Mouse (Mus musculus): Measurements from ENCODE around the gene Zfp553.

Zfp553 gene

DNA sequence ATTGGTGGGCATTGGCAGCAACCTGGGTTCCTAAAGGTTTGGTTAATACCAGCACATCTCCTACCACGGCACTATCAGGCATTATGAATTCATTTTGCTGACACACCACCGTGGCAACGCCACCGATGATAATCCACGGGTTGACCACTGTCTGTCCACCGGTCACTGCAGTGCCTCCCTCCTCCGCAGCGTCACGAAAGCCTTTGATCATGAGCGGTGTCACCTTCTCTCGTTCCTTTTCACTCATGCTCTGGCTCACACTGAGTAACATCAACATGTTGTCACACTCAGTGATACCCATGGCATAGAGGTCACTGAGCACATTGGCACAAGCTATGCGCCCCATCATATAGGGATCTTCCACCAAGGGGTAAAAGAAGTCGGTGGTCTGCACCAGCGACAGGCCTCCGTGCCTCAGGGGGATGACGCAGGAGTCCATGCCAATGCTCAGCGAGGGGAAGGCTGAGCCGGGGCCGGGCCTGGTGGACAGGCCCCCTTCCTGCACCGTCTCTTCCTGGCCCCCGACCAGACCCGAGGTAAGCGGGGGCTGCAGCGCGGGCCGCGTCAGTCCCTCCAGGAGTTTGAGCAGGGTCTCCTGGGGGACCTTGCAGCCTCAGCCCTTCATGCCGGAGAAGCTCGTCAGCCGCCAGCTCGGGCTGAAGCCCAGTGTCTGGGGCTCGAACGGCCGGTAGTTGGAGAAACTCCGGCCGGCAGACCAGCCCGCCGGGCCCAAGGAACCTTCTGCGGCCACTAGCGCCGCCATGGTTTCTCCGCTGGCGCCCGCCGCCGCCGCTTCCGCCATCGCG, 40.5 kb downstream of the Zfp553 start:
- DNase-seq, result peak; percentile 48

DNA sequence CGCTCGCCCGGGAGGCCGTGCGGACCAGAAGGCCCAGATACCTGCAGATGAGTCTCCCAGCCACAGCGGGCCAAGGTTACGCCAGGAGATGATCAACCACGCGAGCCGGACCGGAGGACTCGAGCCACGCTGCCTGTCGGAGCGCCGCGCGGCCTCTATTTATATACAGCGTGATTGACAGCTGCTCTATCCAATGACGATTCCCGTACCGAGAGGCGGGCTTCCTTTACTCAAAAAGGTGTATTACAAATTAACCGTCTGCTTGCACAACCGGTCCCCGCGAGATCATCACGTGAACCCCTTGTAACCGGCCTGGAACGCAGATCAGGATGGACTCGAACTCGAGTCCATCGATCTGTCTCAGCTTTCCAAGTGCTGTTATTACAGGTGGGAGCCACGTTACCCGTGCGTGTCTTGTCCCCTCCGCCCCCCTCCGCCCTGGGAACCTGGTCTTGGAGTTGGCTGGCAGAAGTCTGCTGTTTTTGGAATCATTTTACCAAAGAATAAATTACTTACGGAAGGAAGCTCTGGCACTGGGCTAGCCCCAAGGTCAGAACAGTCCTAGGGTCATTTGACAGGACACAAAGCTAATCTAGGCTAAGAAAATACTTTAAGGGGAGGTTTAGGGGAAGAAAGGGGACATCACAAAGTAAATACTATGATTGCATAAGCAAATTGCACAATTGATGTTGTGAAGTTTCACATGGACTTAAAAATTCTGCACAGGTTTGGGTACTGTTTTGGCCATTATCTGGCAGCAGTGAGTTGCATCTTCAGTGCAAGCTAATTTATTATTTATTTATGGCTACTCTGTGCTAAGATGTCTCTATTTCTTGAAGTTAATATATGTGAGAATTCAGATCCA, 41.3 kb downstream of the Zfp553 start, which contains the start of gene Sephs2:
TSS of gene Sephs2 (minus strand) at position 131 of the 865 bp plus-strand sequence.
- peak; percentile 91 for DNase-seq

DNA sequence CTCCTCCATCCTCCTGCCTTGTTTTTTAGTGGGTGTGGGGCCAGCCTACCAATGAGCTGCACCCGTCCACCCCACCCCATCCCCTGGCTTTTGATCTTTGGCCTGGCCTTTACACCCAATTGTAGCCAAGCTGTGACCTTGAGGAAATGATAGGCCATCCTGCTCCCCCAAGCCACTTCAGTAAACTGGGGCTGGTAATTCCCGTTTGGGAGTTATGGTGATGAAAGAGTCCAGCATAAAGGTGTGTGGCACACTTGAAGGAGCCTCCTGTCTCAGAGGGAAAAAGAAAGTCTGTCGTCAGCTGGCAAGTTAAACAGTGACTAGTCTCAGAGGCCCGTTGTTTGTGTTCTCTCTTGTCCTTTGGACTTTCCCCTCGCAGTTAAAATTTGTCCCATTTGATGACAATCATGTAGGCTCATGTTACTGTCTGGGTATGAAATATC, 43.7 kb downstream of the Zfp553 start:
- no peak for DNase-seq

DNA sequence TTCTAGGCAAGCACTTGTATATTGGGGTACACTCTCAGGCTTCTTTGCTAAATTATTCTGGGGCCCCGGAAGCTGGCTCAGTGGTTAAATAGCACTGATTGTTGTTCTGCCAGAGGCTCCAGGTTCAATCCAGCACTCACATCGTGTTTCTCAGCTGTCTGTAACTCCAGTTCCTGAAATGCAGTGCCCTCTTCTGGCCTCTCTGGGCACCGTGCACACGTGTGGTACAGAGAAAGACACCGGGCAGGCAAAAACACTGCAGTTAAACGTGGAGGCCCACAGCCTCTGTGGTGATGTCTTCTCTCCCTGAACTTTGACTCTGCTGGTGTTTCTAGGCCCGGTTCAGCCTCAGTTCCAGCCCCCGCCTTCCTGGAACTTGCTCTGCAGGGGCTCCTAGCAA, 45.5 kb downstream of the Zfp553 start:
- peak; percentile 28 for DNase-seq

DNA sequence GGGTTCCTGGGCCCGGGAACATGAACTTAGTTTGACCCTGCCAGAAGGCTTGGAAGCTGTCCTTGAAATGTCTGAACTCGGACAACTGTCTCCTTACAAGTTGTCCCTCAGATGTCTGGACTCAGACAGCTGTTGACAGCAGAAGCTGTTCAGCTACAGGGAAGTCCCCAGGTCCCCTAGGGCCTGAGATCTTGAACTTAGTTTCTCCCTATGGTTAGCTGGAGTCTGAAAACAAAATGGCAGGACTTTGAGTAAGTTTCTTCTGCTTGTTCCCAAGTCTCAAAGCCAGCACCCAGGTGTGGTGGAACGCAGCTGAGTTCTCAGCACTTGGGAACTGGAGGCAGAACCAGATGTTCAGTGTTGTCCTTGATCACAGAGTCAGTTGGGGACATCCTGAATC, 47.2 kb downstream of the Zfp553 start:
- no peak for DNase-seq

DNA sequence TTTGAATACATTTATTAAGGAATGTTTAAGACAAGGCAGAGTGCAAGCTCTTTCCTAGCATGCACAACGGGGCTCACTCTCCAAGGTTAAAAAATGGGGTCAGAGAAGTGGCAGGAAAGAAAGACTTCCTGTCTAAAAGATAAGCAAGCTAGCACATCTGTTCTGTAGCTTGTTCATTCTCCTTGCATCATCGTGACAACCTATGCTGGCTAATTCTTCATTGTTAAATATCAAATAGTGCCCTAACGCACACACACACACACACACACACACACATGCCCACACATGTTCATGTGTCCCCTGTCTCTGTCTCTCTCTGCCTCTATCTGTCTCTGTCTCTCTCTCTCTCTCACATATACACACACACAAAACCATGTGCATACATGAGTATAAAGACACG, 48.3 kb downstream of the Zfp553 start:
- no peak for DNase-seq

DNA sequence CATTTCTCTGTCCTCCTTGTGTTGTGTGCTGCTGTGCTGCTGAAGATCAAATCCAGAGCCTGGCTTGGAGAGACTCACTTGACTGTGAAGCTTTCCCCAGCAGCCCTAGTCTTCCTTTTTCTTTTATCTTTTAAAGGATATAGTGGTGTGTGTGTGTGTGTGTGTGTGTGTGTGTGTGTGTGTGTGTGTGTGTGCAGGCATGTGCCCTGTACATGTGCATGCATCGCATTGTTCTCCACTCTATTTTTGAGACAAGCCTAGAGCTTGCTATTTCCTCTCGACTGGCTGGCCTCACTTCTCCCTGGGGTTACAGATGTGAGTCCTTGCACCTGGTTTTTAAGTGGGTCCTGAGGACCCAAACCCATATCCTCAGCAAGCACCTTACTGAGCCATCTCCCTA, 49.3 kb downstream of the Zfp553 start:
- DNase-seq, result no peak

DNA sequence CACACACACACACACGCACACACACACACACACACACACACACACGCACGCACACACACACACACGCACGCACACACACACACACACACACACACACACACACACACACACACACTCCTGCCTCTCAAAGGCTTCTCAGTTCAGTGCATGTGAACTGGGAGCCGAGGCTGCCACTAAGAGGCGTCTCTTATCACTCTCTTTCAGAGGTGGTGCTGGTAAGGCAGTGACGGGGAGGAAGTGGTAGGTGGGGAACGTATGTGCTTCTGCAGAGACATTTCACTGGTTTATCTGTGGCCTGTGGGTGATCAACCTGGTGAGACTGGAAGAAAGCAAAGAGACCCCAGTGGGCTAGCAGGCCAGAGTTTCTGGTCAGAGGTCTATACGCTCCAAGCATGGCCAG, 52.3 kb downstream of the Zfp553 start:
- no peak for DNase-seq

All from right cerebral cortex, postnatal 4 days (tissue).